Mouse (Mus musculus): ENCODE measurements around the gene Swt1.

DNA sequence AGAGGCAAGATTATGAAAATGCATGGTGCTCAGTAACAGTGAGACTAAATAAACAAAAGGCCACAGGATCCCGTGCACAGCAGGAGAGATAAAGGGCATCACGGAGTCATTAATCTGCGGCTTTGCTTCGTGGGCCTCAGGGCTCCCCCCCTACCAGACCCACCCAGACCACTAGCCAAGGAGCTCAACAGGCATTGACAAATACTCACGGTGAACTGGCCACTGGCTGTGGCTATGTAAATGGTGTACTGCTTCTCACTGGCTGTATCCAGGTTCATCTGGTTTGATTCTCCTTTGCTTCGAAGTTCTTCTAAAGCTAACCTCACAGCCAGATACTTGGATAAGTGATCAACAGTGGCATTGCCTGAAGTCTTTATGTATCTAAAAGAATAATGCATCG lies 43.2 kb upstream of the Swt1 start:
- TF ChIP-seq CTCF (IDR thresholded peaks at IDR 0.05; ENCODE audit: extremely low read depth, insufficient read depth, low read length) (no peak), POLR2A (IDR thresholded peaks at IDR 0.05; ENCODE audit: extremely low read depth, insufficient read depth, low read length) (no peak)
